Mouse (Mus musculus) stomach, embryonic 14.5 days (tissue): ENCODE measurements at regions not wholly inside any gene's neighbourhood (a gene's known extent, or its start where the extent isn't known, plus 50 kb on each side); places are given as distances from the start of the nearest gene placed in this dataset.

Source experiments
- ATAC-seq: fragments of 200-750 bp; cut with Nextera tagmentation; 2 replicates; pipeline ENCODE4 v1.8.0; 2017; ENCODE audit warnings: low read depth, moderate TSS enrichment; ENCODE audit not compliant: insufficient number of reproducible peaks, insufficient read depth, low FRiP score
- H3K27ac ChIP-seq: fragments of 300-500 bp; sonication (generic); 2 replicates; pipeline ENCODE4 v1.5.1; 2014; ENCODE audit warnings: mild to moderate bottlenecking, low read length, moderate library complexity, mixed read lengths
- H3K27me3 ChIP-seq: fragments of 300-500 bp; sonication (generic); 2 replicates; pipeline ENCODE4 v1.6.1; 2014; ENCODE audit warnings: low read length, control low read depth, mixed read lengths; ENCODE audit not compliant: control insufficient read depth, insufficient read depth
- H3K36me3 ChIP-seq: fragments of 300-500 bp; sonication (generic); 2 replicates; pipeline ENCODE4 v1.6.1; 2014; ENCODE audit warnings: mild to moderate bottlenecking, control low read depth, low read length, moderate library complexity, mixed read lengths; ENCODE audit not compliant: control insufficient read depth, insufficient read depth
- H3K4me1 ChIP-seq: fragments of 300-500 bp; sonication (generic); 2 replicates; pipeline ENCODE4 v1.6.1; 2014; ENCODE audit warnings: low read length, control low read depth, mixed read lengths; ENCODE audit not compliant: control insufficient read depth, insufficient read depth
- H3K4me2 ChIP-seq: fragments of 300-500 bp; sonication (generic); replicated peaks from 2 replicates; pipeline ENCODE4 v1.6.1; 2014; ENCODE audit warnings: low read depth, low read length, control low read depth
- H3K4me3 ChIP-seq: fragments of 300-500 bp; sonication (generic); 2 replicates; pipeline ENCODE4 v1.5.1; 2014; ENCODE audit warnings: low read depth, low read length, control low read depth
- H3K9ac ChIP-seq: fragments of 300-500 bp; sonication (generic); replicated peaks from 2 replicates; pipeline ENCODE4 v1.6.1; 2014; ENCODE audit warnings: low read depth, mild to moderate bottlenecking, control low read depth, low read length, moderate library complexity, mixed read lengths
- H3K9me3 ChIP-seq: fragments of 300-500 bp; sonication (generic); 2 replicates; pipeline ENCODE4 v1.6.1; 2016; ENCODE audit warnings: low read depth, low read length, control low read depth; ENCODE audit not compliant: control insufficient read depth
- WGBS: fragments of 180-500 bp; shearing (Covaris S2); extraction: QIAGEN DNeasy Blood & Tissue Kit; methylation state at CpG from one replicate; pipeline ENCODE4 v1.1.7; 2014; 5-methylcytosine and 5-hydroxymethylcytosine counted together

GRCm38 (mm10) chr6:67130540-67131301 is 93.5 kb upstream of the Gadd45a start:
- Histone ChIP-seq H3K4me3 (no peak overlapping the region), H3K27ac (no peak overlapping the region), H3K36me3 (no peaks in the 10 kb centered on the region), H3K27me3 (no peaks in the 10 kb centered on the region), H3K9me3 (no peaks in the 10 kb centered on the region), H3K9ac (no peak overlapping the region), H3K4me2 (no peak overlapping the region), H3K4me1 (no peaks in the 10 kb centered on the region)
- ATAC-seq: no peak
- 82% methylated on average over 11 of the region's 11 CpGs for WGBS

GRCm38 (mm10) chr6:67129626-67130025 is 92.4 kb upstream of the Gadd45a start:
- no peak overlapping the region for H3K4me3 ChIP-seq
- no peaks in the 10 kb centered on the region for H3K36me3 ChIP-seq
- H3K9me3 ChIP-seq: no peaks in the 10 kb centered on the region
- no peak overlapping the region for H3K4me2 ChIP-seq
- H3K4me1 ChIP-seq: no peaks in the 10 kb centered on the region
- H3K27me3 ChIP-seq: no peaks in the 10 kb centered on the region
- no peak overlapping the region for H3K27ac ChIP-seq
- 80% methylated on average over 10 of the region's 10 CpGs for WGBS
- H3K9ac ChIP-seq: no peak overlapping the region
- ATAC-seq: no peak

DNA sequence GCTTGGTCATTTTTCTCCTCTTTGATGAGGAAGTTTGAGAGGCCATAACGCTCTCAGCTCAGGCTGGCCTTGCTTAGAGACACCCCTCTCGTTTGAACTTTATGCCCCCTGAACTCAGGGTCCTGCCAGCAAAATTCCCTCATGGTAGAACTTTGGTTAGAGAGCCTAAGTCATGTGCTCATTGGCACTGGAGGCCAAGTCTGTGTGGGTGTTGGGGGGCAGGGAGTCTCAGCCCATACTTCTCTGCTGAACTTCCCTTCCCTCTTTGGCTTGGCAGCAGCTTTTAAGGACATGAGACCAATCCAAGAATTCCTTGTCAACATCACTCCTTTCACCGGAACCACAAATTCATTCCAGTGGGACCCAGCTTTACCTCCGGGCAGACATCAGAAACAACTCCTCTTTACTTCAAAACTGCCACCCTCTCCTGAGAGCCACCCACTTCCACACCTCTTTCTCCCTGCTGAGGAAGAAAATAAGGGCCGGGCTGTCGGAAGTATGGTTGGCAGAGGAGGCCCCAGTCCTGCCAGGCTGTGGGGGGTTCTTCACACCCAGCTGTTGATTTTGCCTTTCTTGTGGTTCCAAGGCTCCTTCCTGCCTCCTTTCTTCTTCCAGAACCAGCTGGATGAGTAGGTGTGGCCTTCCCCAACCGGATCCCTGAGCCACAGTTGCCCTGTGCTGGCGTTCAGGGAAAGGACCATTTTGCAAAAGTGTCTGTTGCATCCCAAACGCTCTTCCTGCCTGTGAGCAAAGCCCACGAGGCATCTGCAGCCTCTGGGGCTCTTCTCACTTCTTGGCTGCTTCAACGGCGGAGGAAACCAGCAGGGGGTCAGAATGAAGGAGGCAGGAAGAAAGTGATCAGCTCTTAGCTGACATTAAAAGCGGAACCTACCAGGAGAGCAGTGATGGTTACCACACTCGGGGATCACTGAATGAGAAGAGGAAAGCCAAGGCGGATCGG is 91.5 kb upstream of the Gadd45a start:
- Histone ChIP-seq H3K9ac (no peak overlapping the region), H3K36me3 (no peaks in the 10 kb centered on the region), H3K4me3 (no peak overlapping the region), H3K27ac (no peak overlapping the region), H3K4me2 (no peak overlapping the region), H3K9me3 (no peaks in the 10 kb centered on the region), H3K4me1 (no peaks in the 10 kb centered on the region), H3K27me3 (no peaks in the 10 kb centered on the region)
- ATAC-seq: no peak
- WGBS: 46% methylated on average over 16 of the region's 16 CpGs

DNA sequence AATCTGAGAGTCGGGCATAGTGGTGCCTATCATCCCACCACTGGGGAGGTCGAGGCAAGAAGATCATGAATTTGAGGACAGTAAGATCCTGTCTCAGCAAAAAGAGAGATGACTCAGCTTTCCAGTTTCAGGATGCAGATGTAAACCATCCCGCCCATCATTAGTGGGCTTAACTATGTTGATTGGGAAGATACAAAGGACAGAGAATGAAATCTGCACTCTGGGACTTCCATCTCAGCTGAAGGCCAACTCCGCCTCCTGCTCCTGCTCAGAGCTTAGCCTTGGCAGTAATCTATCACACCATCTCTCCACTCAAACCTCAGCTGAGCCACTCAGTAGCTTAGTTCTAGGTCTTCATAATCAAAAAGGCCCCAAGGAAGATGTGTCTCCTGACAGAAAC is 90.5 kb upstream of the Gadd45a start:
- H3K36me3 ChIP-seq: no peaks in the 10 kb centered on the region
- no peak overlapping the region for H3K4me2 ChIP-seq
- no peaks in the 10 kb centered on the region for H3K9me3 ChIP-seq
- H3K27me3 ChIP-seq: no peaks in the 10 kb centered on the region
- no peak overlapping the region for H3K27ac ChIP-seq
- WGBS: 87% methylated on average over 4 of the region's 4 CpGs
- H3K4me3 ChIP-seq: no peak overlapping the region
- H3K9ac ChIP-seq: no peak overlapping the region
- H3K4me1 ChIP-seq: no peaks in the 10 kb centered on the region
- no peak for ATAC-seq

DNA sequence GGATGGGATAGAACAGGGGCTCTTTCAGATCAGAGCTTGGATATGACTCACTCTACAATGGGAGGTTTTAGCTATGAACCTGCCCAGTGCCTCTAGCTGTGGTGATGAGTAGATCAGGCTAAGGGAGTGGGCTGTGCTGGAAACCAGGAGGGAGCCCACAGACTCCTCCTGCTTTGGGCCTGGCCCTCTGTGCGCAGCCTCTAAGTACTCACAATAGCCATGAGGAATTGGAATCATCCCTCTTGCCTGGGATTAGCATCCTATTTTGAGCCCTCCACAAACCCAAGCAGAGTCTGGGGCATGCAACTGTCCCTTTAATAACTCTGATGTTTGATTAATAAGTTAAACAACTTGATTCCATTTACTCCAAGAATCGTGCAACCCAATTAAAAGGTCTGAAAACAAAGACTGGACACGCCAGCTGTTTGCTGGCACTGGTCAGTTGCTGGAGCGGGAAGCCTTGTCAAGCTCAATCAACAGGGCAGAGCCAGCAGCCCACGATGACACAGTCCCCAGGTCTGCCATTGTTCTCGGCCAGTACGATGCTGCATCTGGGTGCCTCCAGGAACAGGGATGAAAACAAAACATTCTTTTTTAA is 88.6 kb upstream of the Gadd45a start:
- Histone ChIP-seq H3K4me1 (no peaks in the 10 kb centered on the region), H3K4me2 (no peak overlapping the region), H3K4me3 (no peak overlapping the region), H3K9ac (no peak overlapping the region), H3K9me3 (no peaks in the 10 kb centered on the region), H3K36me3 (no peaks in the 10 kb centered on the region), H3K27ac (no peak overlapping the region), H3K27me3 (no peaks in the 10 kb centered on the region)
- WGBS: 71% methylated on average over 7 of the region's 7 CpGs
- no peak for ATAC-seq

GRCm38 (mm10) chr6:67124089-67124488 is 86.8 kb upstream of the Gadd45a start:
- WGBS: 67% methylated on average over 2 of the region's 2 CpGs
- Histone ChIP-seq H3K9me3 (no peaks in the 10 kb centered on the region), H3K36me3 (no peaks in the 10 kb centered on the region), H3K4me3 (no peak overlapping the region), H3K27ac (no peak overlapping the region), H3K9ac (no peak overlapping the region), H3K4me1 (no peaks in the 10 kb centered on the region), H3K27me3 (no peaks in the 10 kb centered on the region), H3K4me2 (no peak overlapping the region)
- ATAC-seq: no peak

- Histone ChIP-seq H3K9ac (no peak overlapping the region), H3K4me2 (no peak overlapping the region), H3K4me3 (no peak overlapping the region), H3K4me1 (no peaks in the 10 kb centered on the region), H3K9me3 (no peaks in the 10 kb centered on the region), H3K36me3 (no peaks in the 10 kb centered on the region), H3K27ac (no peak overlapping the region), H3K27me3 (no peaks in the 10 kb centered on the region)
- ATAC-seq: no peak
- WGBS: 68% methylated on average over 4 of the region's 4 CpGs
Observed at GRCm38 (mm10) chr6:67123071-67123470, 85.8 kb upstream of the Gadd45a start.

- ATAC-seq: no peak
- 76% methylated on average over 3 of the region's 3 CpGs for WGBS
- Histone ChIP-seq H3K27ac (no peak overlapping the region), H3K4me1 (peaks cover 3% of the 10 kb centered on the region; the same call in 1 of the 2 replicates), H3K4me2 (no peak overlapping the region), H3K9me3 (no peaks in the 10 kb centered on the region), H3K27me3 (no peaks in the 10 kb centered on the region), H3K9ac (no peak overlapping the region), H3K4me3 (no peak overlapping the region), H3K36me3 (no peaks in the 10 kb centered on the region)
Observed at GRCm38 (mm10) chr6:67116306-67116705, 79.0 kb upstream of the Gadd45a start.
